Mouse (Mus musculus) thymus, postnatal 0 days (tissue): ENCODE data around the gene Asnsd1. TPM values are rescaled to one million over a fixed set of nuclear protein-coding genes. Genes with fewer than 3 reads are reported as not detected.

Source experiments
- polyA plus RNA-seq: library from polyadenylated mRNA; unstranded; fragments of >200 nt; fragmentation: Nextera tagmentation; extraction: Ambion mirVana; gene quantifications from 2 replicates; pipeline ENCODE4 v1.2.1, GENCODE M21; 2015

Asnsd1 gene
- polyA plus RNA-seq, 1 experiment from 2014 or later, result 62.4 TPM

Other genes with a start within 250 kb of the Asnsd1 start
- not detected in 2 replicates for gene 1700019A02Rik, start 165.1 kb downstream of the Asnsd1 start, polyA plus RNA-seq
- gene Pms1, start 55.7 kb downstream of the Asnsd1 start, polyA plus RNA-seq, result 17.7 and 19.4 TPM in 2 replicates
- gene Ormdl1, start 55.7 kb downstream of the Asnsd1 start, polyA plus RNA-seq, result 65.1 and 65.9 TPM in 2 replicates
- not detected in 2 replicates for gene Gm28778, start 55.6 kb downstream of the Asnsd1 start, polyA plus RNA-seq
- 19.8 and 22.3 TPM in 2 replicates for gene Osgepl1, start 39.1 kb downstream of the Asnsd1 start, polyA plus RNA-seq
- gene Asdurf, start 133 bp downstream of the Asnsd1 start, polyA plus RNA-seq, result 4.6 and 5.7 TPM in 2 replicates
- gene Gm28551, start 85 bp downstream of the Asnsd1 start, polyA plus RNA-seq, result 0.36 and 0.49 TPM in 2 replicates